7 mouse cellular contexts compared by ENCODE assay signal in genomic region chr17:29459321-29460118, GRCm38 (mm10). TPM values are rescaled to one million over a fixed set of nuclear protein-coding genes. Genes with fewer than 3 reads are reported as not detected.
DNase-seq lines count a peak whose midpoint lies in the region; ATAC-seq lines count a peak whose summit lies in the region.

No protein-coding gene starts in this region.

- DNase-seq in MN1 (ENCODE audit: low spot score): peak; percentile 61
- peak; percentile 65 for DNase-seq in adrenal gland, postnatal 25 days
- DNase-seq in forebrain, embryonic 10.5 days (ENCODE audit: extremely low spot score, low spot score): peak; percentile 40
- DNase-seq in hindbrain, embryonic 10.5 days (ENCODE audit: low spot score): peak; percentile 64
- DNase-seq in midbrain, embryonic 14.5 days: peak; percentile 70
- DNase-seq in ovary, postnatal 10 days (ENCODE audit: low spot score): no peak

- peak overlapping the region; percentile 50 for H3K4me2 ChIP-seq in limb, embryonic 12.5 days
- peak overlapping the region; percentile 55 for H3K4me2 ChIP-seq in midbrain, embryonic 14.5 days (ENCODE audit: low read length)

- peak overlapping the region; percentile 85 for H3K27ac ChIP-seq in forebrain, embryonic 10.5 days
- H3K27ac ChIP-seq in hindbrain, embryonic 10.5 days: peak overlapping the region; percentile 90
- H3K27ac ChIP-seq in limb, embryonic 12.5 days: peak overlapping the region; percentile 89
- H3K27ac ChIP-seq in midbrain, embryonic 14.5 days (replicated peaks; ENCODE audit: low read depth, low read length): peak overlapping the region; percentile 79

- WGBS in forebrain, embryonic 10.5 days: 3% methylated on average over 24 of the region's 24 CpGs
- 3% methylated on average over 24 of the region's 24 CpGs for WGBS in hindbrain, embryonic 10.5 days
- 3% methylated on average over 24 of the region's 24 CpGs for WGBS in limb, embryonic 12.5 days
- WGBS in midbrain, embryonic 14.5 days: 4% methylated on average over 24 of the region's 24 CpGs

- H3K4me3 ChIP-seq in forebrain, embryonic 10.5 days: peak overlapping the region; percentile 44
- peak overlapping the region; percentile 51 for H3K4me3 ChIP-seq in hindbrain, embryonic 10.5 days
- peak overlapping the region; percentile 20; the same call in 1 of the 2 replicates for H3K4me3 ChIP-seq in limb, embryonic 12.5 days (replicated peaks)
- H3K4me3 ChIP-seq in midbrain, embryonic 14.5 days (replicated peaks; ENCODE audit: low read depth, low read length): peak overlapping the region; percentile 23

- H3K9me3 ChIP-seq in forebrain, embryonic 10.5 days: no peaks in the 10 kb centered on the region
- no peaks in the 10 kb centered on the region for H3K9me3 ChIP-seq in hindbrain, embryonic 10.5 days
- H3K9me3 ChIP-seq in limb, embryonic 12.5 days: no peaks in the 10 kb centered on the region
- no peaks in the 10 kb centered on the region for H3K9me3 ChIP-seq in midbrain, embryonic 14.5 days (ENCODE audit: control insufficient read depth, low read length)

- H3K9ac ChIP-seq in limb, embryonic 12.5 days (replicated peaks): peak overlapping the region; percentile 44
- H3K9ac ChIP-seq in midbrain, embryonic 14.5 days (replicated peaks; ENCODE audit: low read length): peak overlapping the region; percentile 31; the same call in 1 of the 2 replicates

- H3K36me3 ChIP-seq in forebrain, embryonic 10.5 days (replicated peaks): no peaks in the 10 kb centered on the region
- H3K36me3 ChIP-seq in hindbrain, embryonic 10.5 days: no peaks in the 10 kb centered on the region
- no peaks in the 10 kb centered on the region for H3K36me3 ChIP-seq in limb, embryonic 12.5 days
- H3K36me3 ChIP-seq in midbrain, embryonic 14.5 days (ENCODE audit: control insufficient read depth, insufficient read depth, low read length): no peaks in the 10 kb centered on the region

- H3K4me1 ChIP-seq in forebrain, embryonic 10.5 days: peaks cover 86% of the 10 kb centered on the region
- H3K4me1 ChIP-seq in hindbrain, embryonic 10.5 days (replicated peaks): peaks cover 74% of the 10 kb centered on the region
- H3K4me1 ChIP-seq in limb, embryonic 12.5 days (replicated peaks): peaks cover 52% of the 10 kb centered on the region
- peaks cover 32% of the 10 kb centered on the region for H3K4me1 ChIP-seq in midbrain, embryonic 14.5 days (ENCODE audit: control insufficient read depth, insufficient read depth, low read length)

- H3K27me3 ChIP-seq in forebrain, embryonic 10.5 days (ENCODE audit: poor library complexity, severe bottlenecking): peaks cover 9% of the 10 kb centered on the region
- peaks cover 5% of the 10 kb centered on the region; the same call in 1 of the 2 replicates for H3K27me3 ChIP-seq in hindbrain, embryonic 10.5 days (ENCODE audit: insufficient read depth, poor library complexity, severe bottlenecking)
- H3K27me3 ChIP-seq in limb, embryonic 12.5 days: no peaks in the 10 kb centered on the region
- H3K27me3 ChIP-seq in midbrain, embryonic 14.5 days (ENCODE audit: control insufficient read depth, insufficient read depth, low read length): no peaks in the 10 kb centered on the region

- ATAC-seq in limb, embryonic 12.5 days (ENCODE audit: insufficient number of reproducible peaks, insufficient read depth, low FRiP score, low TSS enrichment, low read depth): no peak
- peak; percentile 46 for ATAC-seq in midbrain, embryonic 14.5 days (ENCODE audit: low FRiP score, low TSS enrichment)

RNA-seq across cellular contexts. Expression of gene Pim1, which starts 31.0 kb away (rescaled TPM):
- 88.8 and 160 TPM in 2 replicates for total RNA-seq in adrenal gland, postnatal 25 days (2021)
- polyA plus RNA-seq in forebrain, embryonic 10.5 days (2016; fragmentation: Nextera tagmentation; extraction: Ambion mirVana): 32.2 and 33.1 TPM in 2 replicates
- polyA plus RNA-seq in hindbrain, embryonic 10.5 days (2016; fragmentation: Nextera tagmentation; extraction: Ambion mirVana): 25.0 and 30.5 TPM in 2 replicates
- 21.4 and 24.2 TPM in 2 replicates for polyA plus RNA-seq in limb, embryonic 12.5 days (2016; fragmentation: Nextera tagmentation; extraction: Ambion mirVana)
- polyA plus RNA-seq in midbrain, embryonic 14.5 days (2014; fragmentation: Nextera tagmentation; extraction: Ambion mirVana): 10.1 and 10.3 TPM in 2 replicates
